Mouse (Mus musculus) intestine, embryonic 15.5 days (tissue): ENCODE results near the gene Rab24. TPM values are rescaled to one million over a fixed set of nuclear protein-coding genes. Genes with fewer than 3 reads are reported as not detected.
A peak's percentile ranks its signal among the peaks of the same experiment; 100 is the strongest.

ENCODE experiments used
- ATAC-seq: fragments of 200-750 bp; cut with Nextera tagmentation; 2 replicates; pipeline ENCODE4 v1.8.0; 2017; ENCODE audit warnings: moderate TSS enrichment, moderate library complexity
- H3K27ac ChIP-seq: fragments of 300-500 bp; sonication (generic); 2 replicates; pipeline ENCODE4 v1.5.1; 2015; ENCODE audit warnings: mild to moderate bottlenecking, inconsistent platforms
- H3K27me3 ChIP-seq: fragments of 300-500 bp; sonication (generic); replicated peaks from 2 replicates; pipeline ENCODE4 v1.6.1; 2015; ENCODE audit warnings: inconsistent platforms
- H3K36me3 ChIP-seq: fragments of 300-500 bp; sonication (generic); 2 replicates; pipeline ENCODE4 v1.6.1; 2015; ENCODE audit warnings: inconsistent platforms
- H3K4me1 ChIP-seq: fragments of 300-500 bp; sonication (generic); replicated peaks from 2 replicates; pipeline ENCODE4 v1.6.1; 2015; ENCODE audit warnings: inconsistent platforms
- H3K4me2 ChIP-seq: fragments of 300-500 bp; sonication (generic); replicated peaks from 2 replicates; pipeline ENCODE4 v1.6.1; 2015; ENCODE audit warnings: mild to moderate bottlenecking, inconsistent platforms
- H3K4me3 ChIP-seq: fragments of 300-500 bp; sonication (generic); replicated peaks from 2 replicates; pipeline ENCODE4 v1.5.1; 2015; ENCODE audit warnings: inconsistent platforms
- H3K9ac ChIP-seq: fragments of 300-500 bp; sonication (generic); 2 replicates; pipeline ENCODE4 v1.6.1; 2015; ENCODE audit warnings: inconsistent platforms
- H3K9me3 ChIP-seq: fragments of 300-500 bp; sonication (generic); 2 replicates; pipeline ENCODE4 v1.6.1; 2016; ENCODE audit warnings: inconsistent platforms
- WGBS: fragments of 180-500 bp; shearing (Covaris S2); methylation state at CpG from one replicate; pipeline ENCODE4 v1.1.7; 2015; 5-methylcytosine and 5-hydroxymethylcytosine counted together
- polyA plus RNA-seq: library from polyadenylated mRNA; unstranded; fragments of >200 nt; fragmentation: Nextera tagmentation; extraction: Ambion mirVana; gene quantifications from 2 replicates; pipeline ENCODE4 v1.2.1, GENCODE M21; 2015

Gene Rab24
- 83.2 and 101 TPM in 2 replicates for polyA plus RNA-seq

DNA sequence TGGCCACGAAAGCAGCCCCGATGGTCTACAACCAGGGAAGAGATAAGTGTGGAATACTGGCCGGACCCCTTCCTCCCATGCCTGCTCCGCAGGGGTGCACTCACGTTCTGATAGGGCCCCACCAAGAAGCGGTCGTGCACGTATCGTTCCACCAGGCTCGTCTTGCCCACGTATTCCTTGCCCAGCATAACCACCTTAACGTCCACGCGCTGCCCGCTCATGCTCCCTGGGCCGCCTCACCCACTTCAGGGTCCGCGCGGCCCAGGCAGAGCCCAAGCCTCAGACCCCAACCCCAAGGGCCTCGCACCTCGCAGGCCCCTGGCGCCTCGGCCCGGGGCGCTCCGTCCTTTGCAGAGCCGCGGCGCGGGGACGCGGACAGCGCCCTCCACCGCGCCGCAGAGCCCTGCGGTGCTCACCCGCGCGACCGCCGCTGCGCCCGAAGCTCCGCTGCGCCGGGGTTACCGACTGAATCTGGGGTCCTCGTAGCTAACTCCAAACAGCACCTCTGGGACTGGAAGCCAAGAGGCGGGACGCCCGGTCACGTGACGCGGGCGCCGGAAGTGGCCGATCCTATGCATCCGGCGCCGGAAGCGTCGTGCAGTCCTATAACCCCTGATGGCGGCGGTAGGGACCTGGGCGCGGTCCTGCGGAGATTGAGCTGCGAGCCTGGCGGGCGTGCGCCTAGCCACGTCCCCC, at the start of gene Rab24:
Gene Rab24 (minus strand): TSS at position 513 of the 696 bp plus-strand sequence.
- H3K9ac ChIP-seq = peak within 1 kb of the TSS; percentile 98
- peak within 1 kb of the TSS; percentile 91 for H3K4me3 ChIP-seq
- peak; percentile 91 for ATAC-seq
- peaks cover 26% of the 10 kb centered on the region for H3K4me1 ChIP-seq
- peaks cover 29% of the 10 kb centered on the region for H3K36me3 ChIP-seq
- under 1% methylated on average over 73 of the region's 73 CpGs for WGBS
- no peaks in the 10 kb centered on the region for H3K27me3 ChIP-seq
- peak within 1 kb of the TSS; percentile 90 for H3K27ac ChIP-seq
- H3K9me3 ChIP-seq = no peaks in the 10 kb centered on the region
- H3K4me2 ChIP-seq = peak within 1 kb of the TSS; percentile 83

DNA sequence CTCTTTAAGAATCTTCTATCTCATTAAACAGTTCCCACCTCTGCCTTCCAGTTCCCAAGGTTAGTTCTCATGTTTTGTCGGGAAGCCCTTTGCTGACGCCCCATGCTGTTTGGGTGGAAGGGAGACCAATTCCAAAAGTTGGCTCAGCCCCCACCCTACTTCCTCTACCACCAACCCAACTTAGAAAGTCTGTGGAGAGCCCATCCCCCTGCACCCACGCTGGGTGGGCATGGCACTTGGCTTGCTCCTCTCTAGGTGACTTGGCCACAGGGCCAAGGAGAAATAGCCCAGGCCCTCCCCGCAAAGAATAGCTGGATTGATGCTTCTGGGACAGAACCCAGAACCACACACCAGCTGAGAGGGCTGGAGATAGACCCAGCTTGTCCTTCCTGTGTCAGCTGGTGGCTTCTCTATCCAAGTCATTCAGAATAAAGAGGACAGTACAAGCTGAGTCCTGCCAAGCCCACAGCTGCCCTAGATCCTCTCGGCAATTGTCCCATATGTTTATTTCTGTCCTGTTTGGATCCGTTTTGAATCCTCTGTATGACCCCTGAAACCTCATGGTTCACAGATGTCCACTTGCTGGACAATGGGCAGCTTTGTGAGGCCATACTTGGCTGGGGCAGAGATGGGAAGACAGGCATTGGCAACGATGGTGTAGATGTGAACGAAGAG, 49.4 kb upstream of the Rab24 start:
- H3K9ac ChIP-seq = no peak overlapping the region
- no peaks in the 10 kb centered on the region for H3K36me3 ChIP-seq
- no peak overlapping the region for H3K4me3 ChIP-seq
- no peak overlapping the region for H3K4me2 ChIP-seq
- ATAC-seq = no peak
- 71% methylated on average over 8 of the region's 8 CpGs for WGBS
- H3K9me3 ChIP-seq = no peaks in the 10 kb centered on the region
- no peaks in the 10 kb centered on the region for H3K27me3 ChIP-seq
- no peak overlapping the region for H3K27ac ChIP-seq
- peaks cover 10% of the 10 kb centered on the region for H3K4me1 ChIP-seq

DNA sequence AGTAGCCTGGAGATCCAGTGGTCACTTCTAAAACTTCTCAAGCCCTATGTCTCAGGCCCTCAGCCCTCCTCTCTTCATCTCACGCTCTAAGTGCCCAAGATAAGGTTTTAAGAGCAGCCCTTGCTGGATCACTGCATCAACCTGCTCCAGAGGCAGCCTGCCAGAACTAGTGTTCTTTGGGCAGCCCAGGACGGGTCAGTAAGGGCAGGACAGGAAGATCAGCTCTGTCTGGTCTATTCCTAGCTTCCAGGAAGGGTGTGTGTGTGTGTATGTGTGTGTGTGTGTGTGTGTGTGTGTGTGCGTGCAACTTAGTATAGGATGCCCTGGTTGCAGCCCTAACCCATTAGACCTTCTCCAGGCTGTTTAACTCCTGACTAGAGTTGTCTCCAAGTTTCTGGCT, 48.5 kb upstream of the Rab24 start:
- Histone ChIP-seq H3K36me3 (no peaks in the 10 kb centered on the region), H3K4me3 (no peak overlapping the region; the same call in 1 of the 2 replicates), H3K4me1 (peaks cover 7% of the 10 kb centered on the region; the same call in 1 of the 2 replicates), H3K9me3 (no peaks in the 10 kb centered on the region), H3K27ac (no peak overlapping the region), H3K9ac (no peak overlapping the region), H3K27me3 (no peaks in the 10 kb centered on the region), H3K4me2 (peak overlapping the region; percentile 16; the same call in 1 of the 2 replicates)
- 56% methylated on average over 3 of the region's 3 CpGs for WGBS
- no peak for ATAC-seq

DNA sequence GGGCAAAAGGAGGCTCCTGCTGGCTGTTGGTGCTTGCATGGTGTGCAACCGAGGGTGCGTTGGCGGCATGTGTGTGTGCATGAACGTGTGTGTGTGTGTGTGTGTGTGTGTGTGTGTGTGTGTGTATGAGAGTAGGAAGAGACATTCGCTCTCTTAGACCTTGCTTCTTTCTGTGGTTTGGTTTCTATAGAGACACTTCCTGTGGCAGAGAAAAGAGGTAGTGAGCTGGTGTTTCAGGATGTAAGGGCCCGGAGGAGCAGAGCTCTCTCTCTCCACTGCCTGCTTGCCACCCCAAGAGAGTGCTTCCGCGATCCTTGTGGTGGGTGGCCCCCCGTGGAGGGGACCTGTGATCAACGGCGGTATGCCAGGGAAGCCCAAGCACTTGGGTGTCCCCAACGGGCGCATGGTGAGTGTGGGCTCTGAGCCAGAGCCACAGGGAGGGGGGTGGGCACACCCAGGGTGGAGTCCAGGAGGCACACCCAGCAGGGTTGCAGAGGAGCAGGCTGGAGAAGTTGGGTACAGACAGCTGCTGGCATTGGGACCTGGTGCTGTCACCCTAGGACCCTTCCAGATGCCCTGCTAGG, 47.9 kb upstream of the Rab24 start, which contains the start of gene Rgs14:
Gene Rgs14 (plus strand): TSS at position 202 of the 584 bp plus-strand sequence.
- Histone ChIP-seq H3K27ac (no peak within 1 kb of the TSS), H3K36me3 (no peaks in the 10 kb centered on the region), H3K9me3 (no peaks in the 10 kb centered on the region), H3K27me3 (no peaks in the 10 kb centered on the region), H3K4me1 (peaks cover 7% of the 10 kb centered on the region; the same call in 1 of the 2 replicates), H3K4me2 (peak within 1 kb of the TSS; percentile 16; the same call in 1 of the 2 replicates), H3K4me3 (peak within 1 kb of the TSS; percentile 10), H3K9ac (no peak within 1 kb of the TSS)
- peak; percentile 39; the same call in 1 of the 2 replicates for ATAC-seq
- 50% methylated on average over 13 of the region's 13 CpGs for WGBS

DNA sequence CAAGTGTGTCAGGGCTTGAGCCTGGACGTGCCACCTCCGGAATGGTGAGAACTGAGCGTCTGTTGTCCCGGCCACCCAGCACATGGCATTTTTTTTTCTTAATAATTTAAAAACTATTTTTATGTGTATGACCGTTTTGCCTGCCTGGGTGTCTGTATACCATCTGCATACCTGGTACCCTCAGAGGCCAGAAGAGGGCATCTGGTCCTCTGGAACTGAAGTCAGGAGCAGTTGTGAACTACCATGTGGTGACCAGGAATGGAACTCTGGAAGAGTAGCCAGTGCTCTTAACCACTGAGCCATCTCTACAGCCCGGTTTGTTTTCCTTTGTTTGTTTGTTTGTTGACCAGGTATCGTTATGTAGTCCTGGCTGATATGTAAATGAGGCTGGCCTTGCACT, 46.7 kb upstream of the Rab24 start:
- H3K4me3 ChIP-seq = no peak overlapping the region
- H3K9me3 ChIP-seq = no peaks in the 10 kb centered on the region
- H3K36me3 ChIP-seq = no peaks in the 10 kb centered on the region
- H3K27ac ChIP-seq = no peak overlapping the region
- H3K4me2 ChIP-seq = no peak overlapping the region
- WGBS = 75% methylated on average over 7 of the region's 7 CpGs
- H3K4me1 ChIP-seq = 0 out of 2 replicates have a peak, but pooled peaks cover 3% of the 10 kb centered on the region
- no peak for ATAC-seq
- H3K9ac ChIP-seq = no peak overlapping the region
- no peaks in the 10 kb centered on the region for H3K27me3 ChIP-seq

DNA sequence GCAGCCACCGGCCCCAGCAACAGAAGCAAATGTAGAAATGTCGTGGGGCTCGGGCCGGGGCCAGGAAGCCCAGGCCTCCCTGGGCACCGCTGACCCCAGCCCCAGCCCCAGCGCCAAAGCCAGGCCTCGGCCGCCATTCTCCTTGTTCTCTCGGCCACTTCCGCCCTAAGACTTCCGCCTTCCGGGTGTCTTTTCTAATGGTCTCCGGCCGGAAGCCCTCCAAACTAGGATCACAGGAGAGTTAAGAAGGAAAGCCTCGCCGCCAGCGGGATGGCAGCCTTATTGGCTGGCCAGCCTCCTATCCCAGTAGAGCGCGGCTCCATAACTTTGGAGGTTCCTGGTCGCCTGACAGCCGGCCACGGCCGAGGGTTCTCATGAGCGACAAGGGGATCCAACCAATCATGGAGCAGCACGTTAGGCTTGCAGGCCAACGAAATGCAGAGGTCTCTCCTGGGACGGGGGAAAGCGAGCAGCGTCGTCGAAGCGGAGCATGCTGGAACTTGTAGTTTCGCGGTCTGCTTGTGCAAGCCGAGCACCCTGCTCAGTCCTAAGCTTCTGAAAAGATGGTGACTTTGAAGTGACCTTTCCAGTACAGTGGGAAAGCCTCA, 40.8 kb upstream of the Rab24 start, which contains the start of gene Lman2:
Gene Lman2 (minus strand): TSS at position 331 of the 608 bp plus-strand sequence.
- H3K27ac ChIP-seq = peak within 1 kb of the TSS; percentile 96
- H3K4me2 ChIP-seq = peak within 1 kb of the TSS; percentile 71
- peaks cover 16% of the 10 kb centered on the region; the same call in 1 of the 2 replicates for H3K36me3 ChIP-seq
- peaks cover 9% of the 10 kb centered on the region for H3K4me1 ChIP-seq
- peak within 1 kb of the TSS; percentile 96 for H3K4me3 ChIP-seq
- ATAC-seq = peak; percentile 99
- H3K27me3 ChIP-seq = no peaks in the 10 kb centered on the region
- peak within 1 kb of the TSS; percentile 94 for H3K9ac ChIP-seq
- no peaks in the 10 kb centered on the region for H3K9me3 ChIP-seq
- under 1% methylated on average over 35 of the region's 35 CpGs for WGBS

DNA sequence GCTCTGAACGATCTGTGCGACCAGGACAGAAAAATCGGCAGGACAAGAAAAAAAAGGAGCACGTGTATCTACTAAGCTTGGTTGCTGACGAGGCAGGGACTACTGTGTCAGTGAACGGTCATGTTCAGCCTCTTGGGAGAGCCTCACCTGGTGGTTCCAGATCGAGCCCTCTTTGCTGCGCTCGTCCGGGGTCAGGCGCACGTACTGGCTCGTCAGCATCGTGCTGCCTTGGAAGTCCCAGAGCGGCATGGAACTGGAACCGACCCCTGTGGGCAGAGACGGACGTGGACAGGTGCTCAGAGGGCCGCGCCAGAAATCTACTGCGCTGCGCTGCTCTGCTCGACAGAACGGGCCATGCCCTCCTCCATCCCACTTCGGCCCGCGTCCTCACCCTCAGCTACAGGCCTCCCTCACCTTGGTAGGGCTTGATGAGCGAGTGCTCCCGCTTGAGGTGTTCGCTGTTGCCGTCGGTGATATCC, 40.3 kb upstream of the Rab24 start:
- H3K9me3 ChIP-seq = no peaks in the 10 kb centered on the region
- ATAC-seq = peak; percentile 57
- under 1% methylated on average over 32 of the region's 32 CpGs for WGBS
- peak overlapping the region; percentile 94 for H3K9ac ChIP-seq
- H3K27ac ChIP-seq = peak overlapping the region; percentile 96
- H3K4me2 ChIP-seq = peak overlapping the region; percentile 71
- peaks cover 16% of the 10 kb centered on the region; the same call in 1 of the 2 replicates for H3K36me3 ChIP-seq
- H3K4me1 ChIP-seq = peaks cover 9% of the 10 kb centered on the region
- H3K4me3 ChIP-seq = peak overlapping the region; percentile 96
- no peaks in the 10 kb centered on the region for H3K27me3 ChIP-seq

DNA sequence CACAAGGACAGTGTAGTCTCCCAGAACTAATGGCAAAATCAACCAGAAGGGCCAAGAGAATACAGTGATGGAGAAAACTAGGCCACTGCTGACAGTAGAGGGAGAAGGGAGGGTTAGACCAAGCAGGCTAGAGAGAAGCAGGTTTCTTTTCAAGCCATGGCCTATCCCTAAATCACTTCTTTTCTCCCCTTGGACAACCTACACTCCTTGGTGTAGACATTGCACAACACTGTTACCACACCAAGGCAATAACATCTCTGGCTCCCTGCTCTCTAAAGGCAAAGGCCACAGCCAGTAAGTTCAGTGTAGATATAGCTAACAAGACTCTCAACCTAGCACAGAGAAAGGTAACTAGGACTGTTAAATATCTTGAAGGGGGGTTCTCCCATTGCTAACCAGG, 39.4 kb upstream of the Rab24 start:
- peak overlapping the region; percentile 94 for H3K9ac ChIP-seq
- H3K36me3 ChIP-seq = peaks cover 20% of the 10 kb centered on the region

DNA sequence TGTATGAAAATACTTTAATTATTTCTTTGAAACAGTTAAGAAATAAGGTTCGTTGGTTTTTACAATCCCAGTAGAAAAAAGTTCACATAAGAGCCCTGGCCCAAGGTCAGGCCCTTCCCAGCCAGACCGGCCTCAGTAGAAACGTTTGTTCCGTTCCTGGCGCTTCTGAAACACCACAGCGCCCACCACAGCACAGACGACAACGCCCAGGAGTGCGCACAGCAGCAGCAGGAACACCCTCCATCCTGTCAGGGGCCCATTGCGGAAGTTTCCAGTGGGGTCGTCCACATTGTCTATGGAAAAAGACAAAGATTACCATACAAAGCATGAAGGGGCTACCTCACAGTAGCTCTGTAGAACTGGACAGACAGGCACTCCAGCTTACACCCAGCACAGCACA, 25.0 kb upstream of the Rab24 start:
- Histone ChIP-seq H3K4me1 (no peaks in the 10 kb centered on the region), H3K9ac (no peak overlapping the region), H3K36me3 (peaks cover 62% of the 10 kb centered on the region), H3K4me3 (no peak overlapping the region), H3K9me3 (no peaks in the 10 kb centered on the region), H3K4me2 (no peak overlapping the region), H3K27ac (no peak overlapping the region), H3K27me3 (no peaks in the 10 kb centered on the region)
- no peak for ATAC-seq
- 78% methylated on average over 11 of the region's 11 CpGs for WGBS

More for the DNA sequence above, 39.4 kb upstream of the Rab24 start:
- Histone ChIP-seq H3K4me1 (peaks cover 9% of the 10 kb centered on the region), H3K4me2 (peak overlapping the region; percentile 71), H3K27ac (no peak overlapping the region), H3K4me3 (peak overlapping the region; percentile 96), H3K9me3 (no peaks in the 10 kb centered on the region), H3K27me3 (no peaks in the 10 kb centered on the region)
- no peak for ATAC-seq

DNA sequence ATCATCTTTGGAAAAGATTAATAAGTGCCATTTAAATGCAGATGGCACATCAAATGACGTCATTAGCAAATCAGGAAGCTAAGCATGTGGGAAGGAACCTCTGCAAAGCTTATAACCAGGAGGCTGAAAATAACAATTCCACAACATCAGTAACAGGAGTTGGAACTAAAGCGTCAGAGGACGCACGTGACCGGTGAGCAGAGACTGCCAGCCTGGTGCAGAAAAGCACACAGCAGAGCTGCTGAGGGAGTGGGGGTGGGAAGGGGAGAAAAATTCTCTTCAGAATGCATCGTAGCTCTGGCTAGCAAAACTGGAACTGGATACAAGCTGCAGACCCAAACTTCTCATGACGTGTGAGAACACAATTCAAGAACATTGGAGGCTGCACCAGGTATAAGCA, 22.5 kb upstream of the Rab24 start:
- no peak overlapping the region for H3K4me3 ChIP-seq
- H3K4me2 ChIP-seq = no peak overlapping the region
- no peaks in the 10 kb centered on the region for H3K4me1 ChIP-seq
- peaks cover 46% of the 10 kb centered on the region for H3K36me3 ChIP-seq
- H3K9ac ChIP-seq = no peak overlapping the region
- 84% methylated on average over 7 of the region's 7 CpGs for WGBS
- H3K27me3 ChIP-seq = no peaks in the 10 kb centered on the region
- no peaks in the 10 kb centered on the region for H3K9me3 ChIP-seq
- H3K27ac ChIP-seq = no peak overlapping the region
- ATAC-seq = no peak

DNA sequence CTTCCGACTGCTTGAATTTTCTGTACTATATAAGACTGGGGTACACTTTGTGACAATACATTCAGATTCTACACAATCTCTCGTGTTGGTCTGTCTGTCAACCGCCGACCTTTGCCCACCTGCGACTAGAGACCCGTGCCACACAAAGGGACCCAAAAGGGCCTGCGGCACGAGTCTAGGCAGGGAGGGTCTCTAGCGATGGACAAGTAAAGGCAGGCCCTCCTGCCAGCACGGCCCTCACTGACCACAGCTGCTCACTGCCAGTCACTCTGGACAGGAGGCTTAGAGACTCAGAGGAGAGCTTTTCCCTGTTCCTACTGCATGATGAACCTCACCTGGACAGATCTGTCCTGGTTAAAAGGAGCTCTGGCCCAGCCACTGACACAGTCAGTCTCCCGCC, 20.7 kb upstream of the Rab24 start:
- peaks cover 4% of the 10 kb centered on the region; the same call in 1 of the 2 replicates for H3K4me1 ChIP-seq
- no peaks in the 10 kb centered on the region for H3K9me3 ChIP-seq
- 31% methylated on average over 11 of the region's 11 CpGs for WGBS
- no peak overlapping the region for H3K27ac ChIP-seq
- no peaks in the 10 kb centered on the region for H3K27me3 ChIP-seq
- ATAC-seq = no peak
- no peak overlapping the region for H3K4me2 ChIP-seq
- no peak overlapping the region for H3K4me3 ChIP-seq
- H3K36me3 ChIP-seq = peaks cover 31% of the 10 kb centered on the region
- no peak overlapping the region for H3K9ac ChIP-seq

DNA sequence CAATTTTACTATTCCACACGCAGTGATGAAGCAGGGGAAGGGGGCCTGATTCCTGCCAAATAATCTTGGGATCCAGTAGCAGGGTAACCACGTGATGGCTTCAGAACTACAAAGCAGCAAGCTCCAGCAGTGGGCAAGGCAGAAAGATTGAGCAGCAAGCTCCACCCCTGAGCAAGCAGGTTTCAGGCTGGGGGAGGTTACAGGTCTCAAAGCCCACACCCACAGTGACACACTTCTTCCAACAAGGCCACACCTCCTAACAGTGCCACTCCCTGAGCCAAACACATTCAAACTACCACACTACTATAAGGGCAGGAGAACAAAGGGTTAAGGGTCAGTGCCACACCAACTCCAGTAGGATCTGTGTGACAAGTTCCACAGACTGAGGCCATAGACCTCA, 17.5 kb upstream of the Rab24 start:
- Histone ChIP-seq H3K27me3 (no peaks in the 10 kb centered on the region), H3K4me1 (peaks cover 4% of the 10 kb centered on the region; the same call in 1 of the 2 replicates), H3K4me3 (no peak overlapping the region), H3K9me3 (no peaks in the 10 kb centered on the region), H3K27ac (no peak overlapping the region), H3K36me3 (no peaks in the 10 kb centered on the region), H3K4me2 (no peak overlapping the region), H3K9ac (no peak overlapping the region)
- peak; percentile 86 for ATAC-seq
- 27% methylated on average over 2 of the region's 2 CpGs for WGBS
